Mouse (Mus musculus): ENCODE results near the gene Prdm2. TPM values are rescaled to one million over a fixed set of nuclear protein-coding genes. Genes with fewer than 3 reads are reported as not detected.

The Prdm2 gene
- total and polyA plus RNA-seq, 3 experiments, result 4.3 to 13.5 TPM; not detected in 1

DNA sequence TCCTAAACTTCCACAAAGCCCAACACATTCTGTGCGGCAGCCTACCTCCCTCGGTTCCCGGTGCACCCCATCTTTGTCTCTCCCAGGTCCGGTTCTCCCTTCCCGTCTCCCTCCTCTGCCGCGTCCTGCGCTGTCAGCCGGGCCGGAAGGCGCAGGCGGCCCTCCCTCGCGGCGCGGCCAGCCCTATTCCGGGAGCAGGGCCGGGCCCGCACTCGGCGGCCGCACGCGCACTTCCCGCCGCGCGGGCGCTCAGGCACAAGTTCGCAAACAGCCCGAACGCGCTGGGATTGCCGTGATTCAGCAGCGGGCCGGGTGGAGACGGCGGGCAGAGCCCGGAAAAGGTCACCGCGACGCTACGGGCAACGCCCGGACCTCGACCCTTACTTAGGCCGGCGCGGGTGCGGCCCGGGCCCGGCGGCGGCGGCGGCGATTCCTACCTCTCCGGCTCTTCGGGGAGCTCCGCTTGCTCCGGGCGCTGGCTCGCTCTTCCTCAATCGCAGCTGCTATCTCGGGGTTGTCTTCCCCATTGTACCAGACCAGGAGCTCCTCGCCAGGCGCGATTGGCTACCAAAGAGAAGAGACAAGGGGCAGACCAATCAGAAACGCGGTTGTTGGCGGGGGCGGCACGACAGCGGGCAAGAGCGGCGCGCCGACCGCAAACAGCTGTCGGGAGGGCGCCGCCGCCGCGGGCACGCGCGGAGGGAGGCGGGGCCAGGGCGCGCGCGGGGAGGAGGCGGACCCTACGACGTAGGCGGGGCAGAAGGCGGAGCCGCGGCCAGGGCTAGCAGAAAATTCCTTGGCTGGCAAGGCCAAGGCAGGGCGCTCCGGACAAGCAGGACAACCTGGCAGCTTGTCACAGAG, 50.9 kb downstream of the Prdm2 start:
- Histone ChIP-seq H3K79me2 (ENCODE audit: control insufficient read depth, insufficient read depth, low read length, poor library complexity) (peaks cover 37% of the 10 kb centered on the region), H3K36me3 (ENCODE audit: control insufficient read depth in 1 of 2, insufficient read depth in 2 of 2, low read length in 2 of 2) (peaks cover 0 to 14% of the 10 kb centered on the region in 2 experiments; a peak in 3 of 4 replicates), H3K9me3 (replicated peaks; ENCODE audit: insufficient read depth, low read length) (no peaks in the 10 kb centered on the region), H3K27ac (ENCODE audit: control insufficient read depth, low read depth, low read length) (peak overlapping the region; percentile 79), H3K4me1 (ENCODE audit: control insufficient read depth in 1 of 2, insufficient read depth in 2 of 2, low read length in 2 of 2) (peaks cover 6 to 7% of the 10 kb centered on the region in 2 experiments), H3K27me3 (ENCODE audit: control insufficient read depth in 1 of 2, insufficient read depth in 2 of 2, low read length in 2 of 2) (no peaks in the 10 kb centered on the region), H3K4me3 (ENCODE audit: control insufficient read depth in 1 of 2, insufficient read depth in 1 of 2, low read depth in 2 of 2, low read length in 2 of 2) (peak overlapping the region; percentile 88 to 95), H3K9ac (ENCODE audit: control insufficient read depth, low read depth, low read length, poor library complexity, severe bottlenecking) (peak overlapping the region; percentile 81)
- peak; percentile 87 for TF ChIP-seq TBP (IDR thresholded peaks at IDR 0.05; ENCODE audit: low read depth, low read length)
- no peak for TF ChIP-seq GABPA (IDR thresholded peaks at IDR 0.05; ENCODE audit: low read depth, low read length)
- peak; percentile 41; the same call in 1 of the 2 replicates for TF ChIP-seq NRF1 (IDR thresholded peaks at IDR 0.05; ENCODE audit: insufficient read depth, low read depth, low read length, poor library complexity, severe bottlenecking)
- TF ChIP-seq ELF1 (IDR thresholded peaks at IDR 0.05; ENCODE audit: low read depth, low read length), result peak; percentile 77
- TF ChIP-seq GATA1 (IDR thresholded peaks at IDR 0.05; ENCODE audit: low read depth, low read length), result peak; percentile 17; the same call in 1 of the 2 replicates
- TF ChIP-seq RCOR1 (IDR thresholded peaks at IDR 0.05; ENCODE audit: low read depth, low read length), result no peak
- peak; percentile 50; the same call in 1 of the 2 replicates for TF ChIP-seq TCF12 (IDR thresholded peaks at IDR 0.05; ENCODE audit: low read depth, low read length)
- TF ChIP-seq ZMIZ1 (IDR thresholded peaks at IDR 0.05; ENCODE audit: low read depth, low read length), result peak; percentile 79; the same call in 1 of the 2 replicates
- TF ChIP-seq MXI1 (IDR thresholded peaks at IDR 0.05; ENCODE audit: low read depth, low read length), result peak; percentile 51
- no peak for TF ChIP-seq RAD21 (IDR thresholded peaks at IDR 0.05; ENCODE audit: low read depth, low read length)
- TF ChIP-seq CTCF (IDR thresholded peaks at IDR 0.05 in 2 of 3, conservative IDR thresholded peaks at IDR 0.05 in 1 of 3; ENCODE audit: control insufficient read depth in 1 of 3, insufficient read depth in 1 of 3, low read depth in 2 of 3, low read length in 3 of 3, poor library complexity in 1 of 3, severe bottlenecking in 1 of 3), result no peak
- peak; percentile 21; the same call in 1 of the 2 replicates for TF ChIP-seq CHD2 (IDR thresholded peaks at IDR 0.05; ENCODE audit: low read length)
- TF ChIP-seq JUND (IDR thresholded peaks at IDR 0.05; ENCODE audit: low read depth, low read length), result no peak
- peak; percentile 87 for TF ChIP-seq ETS1 (IDR thresholded peaks at IDR 0.05; ENCODE audit: low read depth, low read length)
- TF ChIP-seq ZC3H11A (IDR thresholded peaks at IDR 0.05; ENCODE audit: low read depth, low read length), result no peak
- TF ChIP-seq KAT2A (conservative IDR thresholded peaks at IDR 0.05; ENCODE audit: low read depth, low read length), result no peak; the same call in 1 of the 2 replicates
- no peak for TF ChIP-seq MEF2A (IDR thresholded peaks at IDR 0.05; ENCODE audit: extremely low read depth, insufficient replicate concordance, low read depth, low read length, poor library complexity, severe bottlenecking)
- TF ChIP-seq MAFK (IDR thresholded peaks at IDR 0.05; ENCODE audit: borderline replicate concordance, low read depth, low read length), result no peak
- peak; percentile 82 for TF ChIP-seq HCFC1 (IDR thresholded peaks at IDR 0.05; ENCODE audit: low read depth, low read length)
- TF ChIP-seq ZKSCAN1 (IDR thresholded peaks at IDR 0.05; ENCODE audit: low read depth, low read length), result no peak
- no peak for TF ChIP-seq TAL1 (IDR thresholded peaks at IDR 0.05; ENCODE audit: low read length)
- TF ChIP-seq POLR2A (IDR thresholded peaks at IDR 0.05; ENCODE audit: control insufficient read depth in 1 of 2, insufficient read depth in 1 of 2, low read depth in 1 of 2, low read length in 2 of 2, poor library complexity in 1 of 2), result peak; percentile 50 to 87; a peak in 3 of 4 replicates
- no peak for TF ChIP-seq MYB (IDR thresholded peaks at IDR 0.05; ENCODE audit: low read depth, low read length)
- peak; percentile 87 for TF ChIP-seq NELFE (IDR thresholded peaks at IDR 0.05; ENCODE audit: low read depth, low read length)
- TF ChIP-seq POLR2AphosphoS2 (IDR thresholded peaks at IDR 0.05; ENCODE audit: low read length), result peak; percentile 69; the same call in 1 of the 2 replicates
- TF ChIP-seq CHD1 (IDR thresholded peaks at IDR 0.05; ENCODE audit: low read depth, low read length), result no peak
- TF ChIP-seq ZNF384 (IDR thresholded peaks at IDR 0.05; ENCODE audit: low read depth, low read length), result no peak
- no peak for TF ChIP-seq POLR2AphosphoS5 (IDR thresholded peaks at IDR 0.05; ENCODE audit: borderline replicate concordance, low read depth, low read length)
- TF ChIP-seq SIN3A (IDR thresholded peaks at IDR 0.05; ENCODE audit: low read length), result peak; percentile 88
- TF ChIP-seq MYC (IDR thresholded peaks at IDR 0.05; ENCODE audit: low read depth, low read length), result no peak
- no peak for TF ChIP-seq UBTF (IDR thresholded peaks at IDR 0.05; ENCODE audit: borderline replicate concordance, insufficient read depth, low read depth, low read length)
- peak; percentile 85; the same call in 1 of the 2 replicates for TF ChIP-seq MAZ (IDR thresholded peaks at IDR 0.05; ENCODE audit: low read depth, low read length)
- peak; percentile 32 for TF ChIP-seq MAX (IDR thresholded peaks at IDR 0.05; ENCODE audit: low read length)
- no peak; the same call in 1 of the 2 replicates for TF ChIP-seq E2F4 (IDR thresholded peaks at IDR 0.05; ENCODE audit: borderline replicate concordance, low read depth, low read length)
- no peak for TF ChIP-seq USF2 (IDR thresholded peaks at IDR 0.05; ENCODE audit: borderline replicate concordance in 1 of 2, insufficient read depth in 1 of 2, low read depth in 1 of 2, low read length in 2 of 2)
- DNase-seq (ENCODE audit: low read depth, low spot score), result peak; percentile 98

Measured in MEL (cell line).